Mouse (Mus musculus): ENCODE data around the gene Nr3c2. TPM values are rescaled to one million over a fixed set of nuclear protein-coding genes. Genes with fewer than 3 reads are reported as not detected.

Gene Nr3c2
- 7.6 and 9.2 TPM in 2 replicates for polyA plus RNA-seq (2012; rRNA removed)

DNA sequence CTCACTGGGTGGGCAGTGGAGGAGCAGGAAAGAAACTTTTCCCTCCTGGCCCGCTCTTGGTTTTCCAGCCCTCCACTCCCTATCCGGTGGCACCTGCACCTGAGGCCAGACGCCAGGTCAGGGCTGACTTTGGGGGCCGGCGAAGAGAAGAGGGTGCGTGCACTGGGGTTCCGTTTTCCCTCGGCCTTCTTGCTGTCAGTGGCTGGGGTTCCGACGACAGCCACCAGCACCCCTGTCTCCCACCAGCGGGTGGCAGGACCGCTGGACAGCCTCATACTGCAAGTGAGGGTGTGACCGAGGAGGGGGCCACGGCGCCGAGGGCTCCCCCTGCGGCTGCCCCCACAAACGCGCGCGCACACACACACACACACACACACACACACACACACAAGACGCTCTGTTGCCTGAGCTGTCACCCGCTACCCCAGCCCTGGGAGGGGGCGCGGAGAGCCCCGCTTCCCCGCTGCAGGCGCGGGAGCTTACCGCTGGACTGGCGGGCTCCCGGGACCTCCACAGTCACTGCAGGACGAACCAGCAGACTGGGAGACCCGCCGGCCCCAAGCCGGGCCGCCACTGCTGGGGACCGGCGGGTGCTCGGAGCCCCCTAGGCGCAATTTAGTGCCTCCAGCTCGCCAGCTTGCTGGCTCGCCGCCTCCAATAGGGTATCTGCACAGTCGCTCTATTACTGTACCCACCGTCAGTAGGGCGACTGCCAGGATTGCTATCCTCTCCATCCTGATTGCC is at the start of gene Nr3c2:
Gene Nr3c2, plus strand, starts transcription at position 32 of the 744 bp plus-strand sequence.
- TF ChIP-seq POLR2A (IDR thresholded peaks at IDR 0.05; ENCODE audit: low read depth, low read length) (no peak), CTCF (conservative IDR thresholded peaks at IDR 0.05; ENCODE audit: insufficient read depth, insufficient read length, low read depth, low read length) (0 out of 2 replicates have a peak, but pooled peaks have one; percentile 19)
- Histone ChIP-seq H3K27me3 (replicated peaks; ENCODE audit: control insufficient read depth, insufficient read depth, low read length) (no peaks in the 10 kb centered on the region), H3K27ac (ENCODE audit: insufficient read depth, low read depth, low read length) (peak within 1 kb of the TSS; percentile 24), H3K36me3 (ENCODE audit: control insufficient read depth, insufficient read depth, low read length) (no peaks in the 10 kb centered on the region), H3K4me3 (ENCODE audit: insufficient read depth, low read depth, low read length) (peak within 1 kb of the TSS; percentile 77), H3K4me1 (ENCODE audit: control insufficient read depth, insufficient read depth, low read length) (no peaks in the 10 kb centered on the region)
- under 1% methylated on average over 47 of the region's 47 CpGs for WGBS
- DNase-seq = peak; percentile 29

DNA sequence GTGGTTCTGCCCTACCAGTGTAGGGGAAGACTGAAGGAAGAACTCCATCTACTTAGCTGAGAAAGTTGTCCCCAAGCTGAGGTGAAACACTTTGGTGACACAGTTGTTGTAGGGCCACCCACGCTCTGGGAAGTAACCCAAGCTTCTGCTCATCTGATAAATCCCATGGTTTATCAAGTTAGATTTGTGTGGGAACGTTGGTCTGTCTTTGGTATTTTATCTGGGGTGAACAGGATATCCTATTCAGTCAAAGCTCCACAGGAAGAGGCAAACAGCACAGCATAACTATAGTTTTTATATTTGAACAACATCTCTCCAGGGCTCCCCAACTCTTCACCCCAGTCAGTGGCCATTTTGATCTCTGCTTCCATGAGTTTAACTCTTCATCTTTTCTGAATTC is 40.7 kb upstream of the Nr3c2 start:
- no peaks in the 10 kb centered on the region for H3K4me1 ChIP-seq (ENCODE audit: control insufficient read depth, insufficient read depth, low read length)
- TF ChIP-seq CTCF (conservative IDR thresholded peaks at IDR 0.05; ENCODE audit: insufficient read depth, insufficient read length, low read depth, low read length) (no peak), POLR2A (IDR thresholded peaks at IDR 0.05; ENCODE audit: low read depth, low read length) (no peak)
- 61% methylated on average over 2 of the region's 2 CpGs for WGBS
- no peak overlapping the region for H3K27ac ChIP-seq (ENCODE audit: insufficient read depth, low read depth, low read length)
- no peaks in the 10 kb centered on the region for H3K27me3 ChIP-seq (replicated peaks; ENCODE audit: control insufficient read depth, insufficient read depth, low read length)
- no peak for DNase-seq
- H3K4me3 ChIP-seq (ENCODE audit: insufficient read depth, low read depth, low read length) = no peak overlapping the region
- H3K36me3 ChIP-seq (ENCODE audit: control insufficient read depth, insufficient read depth, low read length) = no peaks in the 10 kb centered on the region

DNA sequence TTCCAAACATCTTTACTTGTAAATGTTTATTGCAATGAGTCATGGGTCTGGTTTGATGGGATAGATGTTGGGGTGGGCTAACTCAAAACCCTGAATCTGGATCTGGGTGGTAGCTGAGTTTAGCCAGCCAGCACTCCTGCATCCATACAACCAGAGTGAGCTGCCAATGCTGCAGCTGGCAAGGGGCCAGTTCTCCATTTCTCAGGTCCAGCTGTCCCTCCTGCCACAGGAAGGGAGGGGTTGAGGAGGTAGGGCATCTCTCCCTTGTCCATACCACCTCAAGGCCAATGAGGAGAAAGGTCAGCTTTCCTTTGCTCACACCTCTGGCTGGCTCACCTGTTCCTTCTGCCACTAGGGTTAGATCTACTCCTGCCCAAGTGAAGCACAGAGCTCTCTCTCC is 39.5 kb upstream of the Nr3c2 start:
- DNase-seq = no peak
- Histone ChIP-seq H3K4me1 (ENCODE audit: control insufficient read depth, insufficient read depth, low read length) (no peaks in the 10 kb centered on the region), H3K27ac (ENCODE audit: insufficient read depth, low read depth, low read length) (no peak overlapping the region), H3K27me3 (replicated peaks; ENCODE audit: control insufficient read depth, insufficient read depth, low read length) (no peaks in the 10 kb centered on the region), H3K4me3 (ENCODE audit: insufficient read depth, low read depth, low read length) (no peak overlapping the region), H3K36me3 (ENCODE audit: control insufficient read depth, insufficient read depth, low read length) (no peaks in the 10 kb centered on the region)
- TF ChIP-seq CTCF (conservative IDR thresholded peaks at IDR 0.05; ENCODE audit: insufficient read depth, insufficient read length, low read depth, low read length) = no peak
- TF ChIP-seq POLR2A (IDR thresholded peaks at IDR 0.05; ENCODE audit: low read depth, low read length) = no peak

DNA sequence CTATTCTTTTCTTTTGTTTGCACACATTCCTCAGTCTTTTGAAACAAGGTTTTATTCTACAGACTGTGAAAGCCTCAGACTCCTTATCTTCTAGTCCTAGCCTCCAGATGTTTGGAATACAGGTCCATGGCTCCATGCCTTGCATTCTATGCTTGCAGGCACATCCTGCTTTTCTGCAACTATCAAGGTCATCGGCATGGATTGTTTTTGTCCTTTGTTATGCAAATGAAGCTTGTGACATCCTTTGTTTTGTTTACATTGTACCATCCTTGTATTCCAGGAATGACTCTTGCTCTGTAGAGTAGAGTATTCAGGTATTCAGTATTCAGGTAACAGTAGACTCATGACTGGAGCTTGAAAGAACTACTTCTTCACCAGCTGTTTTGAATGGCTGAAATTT is 36.2 kb upstream of the Nr3c2 start:
- no peak for TF ChIP-seq CTCF (conservative IDR thresholded peaks at IDR 0.05; ENCODE audit: insufficient read depth, insufficient read length, low read depth, low read length)
- TF ChIP-seq POLR2A (IDR thresholded peaks at IDR 0.05; ENCODE audit: low read depth, low read length) = no peak
- H3K36me3 ChIP-seq (ENCODE audit: control insufficient read depth, insufficient read depth, low read length) = no peaks in the 10 kb centered on the region
- 90% methylated on average over 1 of the region's 1 CpGs for WGBS
- H3K4me3 ChIP-seq (ENCODE audit: insufficient read depth, low read depth, low read length) = no peak overlapping the region
- H3K4me1 ChIP-seq (ENCODE audit: control insufficient read depth, insufficient read depth, low read length) = no peaks in the 10 kb centered on the region
- DNase-seq = no peak
- H3K27ac ChIP-seq (ENCODE audit: insufficient read depth, low read depth, low read length) = no peak overlapping the region
- H3K27me3 ChIP-seq (replicated peaks; ENCODE audit: control insufficient read depth, insufficient read depth, low read length) = no peaks in the 10 kb centered on the region

DNA sequence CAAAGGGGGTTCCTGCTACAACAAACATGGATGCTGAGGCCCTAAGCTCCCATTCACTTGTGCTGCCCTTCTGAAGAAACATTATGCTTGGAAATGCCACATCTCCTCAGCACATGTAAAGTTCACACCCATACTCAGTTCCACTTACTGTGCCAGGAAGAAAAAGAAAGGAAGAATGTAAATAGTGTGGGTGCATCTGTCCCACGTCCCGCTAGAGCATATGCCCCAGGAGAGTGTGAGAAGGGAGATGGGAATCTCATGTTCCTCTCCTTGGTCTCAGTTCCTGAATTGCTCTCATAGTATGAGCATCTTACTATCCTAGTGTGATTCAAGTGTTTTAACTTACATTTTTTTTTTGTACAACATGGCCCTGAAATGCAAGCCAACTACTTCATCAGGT is 22.4 kb upstream of the Nr3c2 start:
- 90% methylated on average over 2 of the region's 2 CpGs for WGBS
- no peak overlapping the region for H3K4me3 ChIP-seq (ENCODE audit: insufficient read depth, low read depth, low read length)
- no peaks in the 10 kb centered on the region for H3K27me3 ChIP-seq (replicated peaks; ENCODE audit: control insufficient read depth, insufficient read depth, low read length)
- H3K27ac ChIP-seq (ENCODE audit: insufficient read depth, low read depth, low read length) = no peak overlapping the region
- no peak for TF ChIP-seq POLR2A (IDR thresholded peaks at IDR 0.05; ENCODE audit: low read depth, low read length)
- no peak for TF ChIP-seq CTCF (conservative IDR thresholded peaks at IDR 0.05; ENCODE audit: insufficient read depth, insufficient read length, low read depth, low read length)
- no peak for DNase-seq
- H3K4me1 ChIP-seq (ENCODE audit: control insufficient read depth, insufficient read depth, low read length) = no peaks in the 10 kb centered on the region
- no peaks in the 10 kb centered on the region for H3K36me3 ChIP-seq (ENCODE audit: control insufficient read depth, insufficient read depth, low read length)

DNA sequence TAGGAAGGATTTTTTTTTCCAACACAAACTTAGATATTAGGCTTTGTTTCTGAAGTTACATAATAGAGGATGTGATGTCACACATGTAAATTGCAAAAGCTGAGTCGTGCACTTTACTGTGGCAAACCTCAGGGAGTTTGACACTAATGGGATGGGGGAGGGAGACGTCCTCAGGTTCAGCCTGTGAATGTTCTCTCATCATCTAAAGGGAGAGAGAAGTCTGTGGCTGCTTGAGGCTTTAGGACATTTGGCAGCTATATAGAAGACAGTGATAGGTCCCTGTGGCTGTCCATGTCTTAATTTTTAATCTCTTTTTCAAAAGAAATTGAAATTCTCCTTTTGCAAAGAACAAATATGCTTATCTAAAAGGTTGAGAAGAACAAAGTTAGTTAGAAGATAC is 2.2 kb upstream of the Nr3c2 start:
- no peaks in the 10 kb centered on the region for H3K27me3 ChIP-seq (replicated peaks; ENCODE audit: control insufficient read depth, insufficient read depth, low read length)
- TF ChIP-seq CTCF (conservative IDR thresholded peaks at IDR 0.05; ENCODE audit: insufficient read depth, insufficient read length, low read depth, low read length) = no peak
- TF ChIP-seq POLR2A (IDR thresholded peaks at IDR 0.05; ENCODE audit: low read depth, low read length) = no peak
- H3K27ac ChIP-seq (ENCODE audit: insufficient read depth, low read depth, low read length) = no peak overlapping the region
- no peak overlapping the region for H3K4me3 ChIP-seq (ENCODE audit: insufficient read depth, low read depth, low read length)
- no peaks in the 10 kb centered on the region for H3K36me3 ChIP-seq (ENCODE audit: control insufficient read depth, insufficient read depth, low read length)
- WGBS = 1% methylated on average over 2 of the region's 2 CpGs
- H3K4me1 ChIP-seq (ENCODE audit: control insufficient read depth, insufficient read depth, low read length) = no peaks in the 10 kb centered on the region
- no peak for DNase-seq

DNA sequence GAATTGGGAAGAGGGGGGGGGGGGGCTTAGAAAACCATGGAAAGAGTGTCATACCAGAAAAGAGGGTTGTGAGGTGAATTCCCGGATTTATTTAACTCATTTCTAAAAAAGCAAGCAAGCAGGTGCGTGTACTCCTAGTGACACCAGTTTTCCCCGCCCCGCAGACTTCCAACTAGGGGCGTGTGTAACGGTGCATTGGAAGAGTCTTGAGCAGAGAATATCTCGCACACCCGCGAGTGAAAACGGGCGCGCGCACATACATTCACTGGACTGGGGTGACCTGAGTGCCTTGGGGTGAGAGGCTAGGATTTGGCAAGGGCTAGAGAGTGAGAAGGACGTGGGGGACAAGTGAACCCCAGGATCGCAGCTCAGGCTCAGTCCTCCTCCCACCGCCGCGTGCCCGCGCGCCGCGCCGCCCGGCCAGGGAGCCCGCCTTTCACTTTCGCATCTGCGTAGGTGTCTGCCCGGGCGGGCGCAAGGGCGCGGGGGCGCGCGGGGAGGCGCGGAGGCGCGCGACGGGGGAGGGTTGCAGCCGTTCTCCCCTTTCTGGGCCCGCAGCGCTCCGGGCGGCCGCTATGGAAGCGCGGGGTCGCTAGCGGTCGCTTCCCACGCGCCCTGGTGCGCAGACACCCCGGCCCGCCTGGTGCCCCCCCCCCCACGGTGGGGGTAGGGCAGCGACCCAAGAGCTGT is 376 bp upstream of the Nr3c2 start:
- Histone ChIP-seq H3K4me3 (ENCODE audit: insufficient read depth, low read depth, low read length) (peak overlapping the region; percentile 77), H3K36me3 (ENCODE audit: control insufficient read depth, insufficient read depth, low read length) (no peaks in the 10 kb centered on the region), H3K4me1 (ENCODE audit: control insufficient read depth, insufficient read depth, low read length) (no peaks in the 10 kb centered on the region), H3K27me3 (replicated peaks; ENCODE audit: control insufficient read depth, insufficient read depth, low read length) (no peaks in the 10 kb centered on the region), H3K27ac (ENCODE audit: insufficient read depth, low read depth, low read length) (peak overlapping the region; percentile 24; the same call in 1 of the 2 replicates)
- under 1% methylated on average over 57 of the region's 60 CpGs for WGBS
- DNase-seq = peak; percentile 79
- no peak for TF ChIP-seq CTCF (conservative IDR thresholded peaks at IDR 0.05; ENCODE audit: insufficient read depth, insufficient read length, low read depth, low read length)
- no peak for TF ChIP-seq POLR2A (IDR thresholded peaks at IDR 0.05; ENCODE audit: low read depth, low read length)

All from kidney, adult 2 months (tissue).